Mouse (Mus musculus) lung, embryonic 15.5 days (tissue): Measurements from ENCODE around the gene Hpn. TPM values are rescaled to one million over a fixed set of nuclear protein-coding genes. Genes with fewer than 3 reads are reported as not detected.

Experiments used
- ATAC-seq: fragments of 200-750 bp; cut with Nextera tagmentation; 2 replicates; pipeline ENCODE4 v1.8.0; 2017; ENCODE audit warnings: moderate number of reproducible peaks, borderline replicate concordance; ENCODE audit not compliant: low FRiP score, low TSS enrichment; ENCODE audit errors: extremely low read depth
- H3K27ac ChIP-seq: fragments of 300-500 bp; sonication (generic); 2 replicates; pipeline ENCODE4 v1.5.1; 2015; ENCODE audit warnings: moderate library complexity, mild to moderate bottlenecking, inconsistent platforms
- H3K27me3 ChIP-seq: fragments of 300-500 bp; sonication (generic); 2 replicates; pipeline ENCODE4 v1.6.1; 2015; ENCODE audit warnings: inconsistent platforms
- H3K36me3 ChIP-seq: fragments of 300-500 bp; sonication (generic); 2 replicates; pipeline ENCODE4 v1.6.1; 2015; ENCODE audit warnings: inconsistent platforms
- H3K4me1 ChIP-seq: fragments of 300-500 bp; sonication (generic); 2 replicates; pipeline ENCODE4 v1.6.1; 2015; ENCODE audit warnings: inconsistent platforms
- H3K4me2 ChIP-seq: fragments of 300-500 bp; sonication (generic); 2 replicates; pipeline ENCODE4 v1.6.1; 2015; ENCODE audit warnings: inconsistent platforms, mild to moderate bottlenecking, moderate library complexity
- H3K4me3 ChIP-seq: fragments of 300-500 bp; sonication (generic); 2 replicates; pipeline ENCODE4 v1.5.1; 2015; ENCODE audit warnings: mild to moderate bottlenecking, inconsistent platforms
- H3K9ac ChIP-seq: fragments of 300-500 bp; sonication (generic); 2 replicates; pipeline ENCODE4 v1.6.1; 2015; ENCODE audit warnings: inconsistent platforms
- H3K9me3 ChIP-seq: fragments of 300-500 bp; sonication (generic); 2 replicates; pipeline ENCODE4 v1.6.1; 2016; ENCODE audit warnings: inconsistent platforms
- WGBS: fragments of 180-500 bp; shearing (Covaris S2); methylation state at CpG from one replicate; pipeline ENCODE4 v1.1.7; 2015; 5-methylcytosine and 5-hydroxymethylcytosine counted together
- polyA plus RNA-seq: library from polyadenylated mRNA; unstranded; fragments of >200 nt; fragmentation: Nextera tagmentation; extraction: Ambion mirVana; gene quantifications from 2 replicates; pipeline ENCODE4 v1.2.1, GENCODE M21; 2015

The Hpn gene
- polyA plus RNA-seq, 1 experiment from 2014 or later, result 16.7 TPM

- 97% methylated on average over 10 of the region's 10 CpGs for WGBS
- Histone ChIP-seq H3K27ac (no peak overlapping the region), H3K4me2 (no peak overlapping the region), H3K36me3 (peaks cover 100% of the 10 kb centered on the region), H3K4me3 (no peak overlapping the region), H3K27me3 (no peaks in the 10 kb centered on the region), H3K9ac (no peak overlapping the region), H3K9me3 (no peaks in the 10 kb centered on the region), H3K4me1 (no peaks in the 10 kb centered on the region)
- ATAC-seq, result no peak
Observed at GRCm38 (mm10) chr7:31135717-31136116, 20.6 kb upstream of the Hpn start.

GRCm38 (mm10) chr7:31131866-31132265 is 16.8 kb upstream of the Hpn start:
- H3K27me3 ChIP-seq, result peaks cover 16% of the 10 kb centered on the region
- H3K4me1 ChIP-seq, result peaks cover 7% of the 10 kb centered on the region
- no peaks in the 10 kb centered on the region for H3K9me3 ChIP-seq
- H3K27ac ChIP-seq, result no peak overlapping the region
- no peak overlapping the region for H3K9ac ChIP-seq
- no peak for ATAC-seq
- WGBS, result 77% methylated on average over 4 of the region's 4 CpGs
- no peak overlapping the region for H3K4me2 ChIP-seq
- no peak overlapping the region for H3K4me3 ChIP-seq
- H3K36me3 ChIP-seq, result peaks cover 87% of the 10 kb centered on the region

GRCm38 (mm10) chr7:31130841-31131240 is 15.8 kb upstream of the Hpn start:
- Histone ChIP-seq H3K4me3 (no peak overlapping the region), H3K9ac (no peak overlapping the region), H3K4me2 (no peak overlapping the region), H3K4me1 (peaks cover 17% of the 10 kb centered on the region), H3K27me3 (peaks cover 26% of the 10 kb centered on the region), H3K9me3 (no peaks in the 10 kb centered on the region), H3K36me3 (peaks cover 77% of the 10 kb centered on the region), H3K27ac (no peak overlapping the region)
- 23% methylated on average over 4 of the region's 4 CpGs for WGBS
- no peak for ATAC-seq

- Histone ChIP-seq H3K27me3 (peaks cover 33% of the 10 kb centered on the region), H3K4me2 (no peak overlapping the region), H3K9me3 (no peaks in the 10 kb centered on the region), H3K4me3 (no peak overlapping the region), H3K4me1 (peaks cover 17% of the 10 kb centered on the region), H3K27ac (no peak overlapping the region), H3K36me3 (peaks cover 71% of the 10 kb centered on the region), H3K9ac (no peak overlapping the region)
- WGBS, result 90% methylated on average over 7 of the region's 7 CpGs
- ATAC-seq, result no peak
Observed at GRCm38 (mm10) chr7:31130197-31130596, 15.1 kb upstream of the Hpn start.

- no peak overlapping the region for H3K9ac ChIP-seq
- H3K27ac ChIP-seq, result no peak overlapping the region
- H3K4me3 ChIP-seq, result no peak overlapping the region
- ATAC-seq, result no peak
- WGBS, result 69% methylated on average over 9 of the region's 9 CpGs
- peaks cover 17% of the 10 kb centered on the region for H3K4me1 ChIP-seq
- H3K9me3 ChIP-seq, result no peaks in the 10 kb centered on the region
- H3K36me3 ChIP-seq, result peaks cover 51% of the 10 kb centered on the region
- H3K27me3 ChIP-seq, result peaks cover 47% of the 10 kb centered on the region
- H3K4me2 ChIP-seq, result no peak overlapping the region
Observed at GRCm38 (mm10) chr7:31128157-31128705, 13.1 kb upstream of the Hpn start.

GRCm38 (mm10) chr7:31126851-31127724 is 12.0 kb upstream of the Hpn start, which contains the start of gene Scn1b:
Gene Scn1b, minus strand, starts transcription at chr7:31127003.
- Histone ChIP-seq H3K36me3 (peaks cover 40% of the 10 kb centered on the region), H3K27ac (no peak within 1 kb of the TSS), H3K4me3 (peak within 1 kb of the TSS; percentile 56), H3K9me3 (no peaks in the 10 kb centered on the region), H3K4me1 (peaks cover 17% of the 10 kb centered on the region), H3K27me3 (peaks cover 47% of the 10 kb centered on the region), H3K9ac (peak within 1 kb of the TSS; percentile 32), H3K4me2 (peak within 1 kb of the TSS; percentile 99)
- peak; percentile 57; the same call in 1 of the 2 replicates for ATAC-seq
- WGBS, result 1% methylated on average over 30 of the region's 60 CpGs

GRCm38 (mm10) chr7:31126211-31126751 is 11.2 kb upstream of the Hpn start:
- Histone ChIP-seq H3K36me3 (peaks cover 32% of the 10 kb centered on the region), H3K4me3 (peak overlapping the region; percentile 56), H3K4me1 (peaks cover 17% of the 10 kb centered on the region), H3K27me3 (peaks cover 47% of the 10 kb centered on the region), H3K9ac (peak overlapping the region; percentile 32; the same call in 1 of the 2 replicates), H3K27ac (no peak overlapping the region), H3K9me3 (no peaks in the 10 kb centered on the region), H3K4me2 (peak overlapping the region; percentile 99)
- under 1% methylated on average over 47 of the region's 53 CpGs for WGBS
- ATAC-seq, result no peak

GRCm38 (mm10) chr7:31125116-31125515 is 10.0 kb upstream of the Hpn start:
- Histone ChIP-seq H3K27ac (no peak overlapping the region), H3K9ac (no peak overlapping the region), H3K4me3 (no peak overlapping the region), H3K36me3 (peaks cover 20% of the 10 kb centered on the region), H3K4me2 (no peak overlapping the region), H3K4me1 (peaks cover 17% of the 10 kb centered on the region), H3K27me3 (peaks cover 47% of the 10 kb centered on the region), H3K9me3 (no peaks in the 10 kb centered on the region)
- ATAC-seq, result no peak
- 71% methylated on average over 13 of the region's 13 CpGs for WGBS

GRCm38 (mm10) chr7:31124381-31124780 is 9.3 kb upstream of the Hpn start:
- Histone ChIP-seq H3K4me2 (no peak overlapping the region), H3K9me3 (no peaks in the 10 kb centered on the region), H3K4me1 (peaks cover 17% of the 10 kb centered on the region), H3K36me3 (peaks cover 13% of the 10 kb centered on the region), H3K9ac (no peak overlapping the region), H3K4me3 (no peak overlapping the region), H3K27ac (no peak overlapping the region), H3K27me3 (peaks cover 47% of the 10 kb centered on the region)
- WGBS, result 76% methylated on average over 5 of the region's 5 CpGs
- no peak for ATAC-seq

GRCm38 (mm10) chr7:31123697-31124096 is 8.6 kb upstream of the Hpn start:
- Histone ChIP-seq H3K4me2 (no peak overlapping the region), H3K9me3 (no peaks in the 10 kb centered on the region), H3K4me3 (no peak overlapping the region), H3K27ac (no peak overlapping the region), H3K9ac (no peak overlapping the region), H3K27me3 (peaks cover 47% of the 10 kb centered on the region), H3K4me1 (peaks cover 17% of the 10 kb centered on the region), H3K36me3 (peaks cover 6% of the 10 kb centered on the region; the same call in 1 of the 2 replicates)
- no peak for ATAC-seq
- 64% methylated on average over 3 of the region's 3 CpGs for WGBS

GRCm38 (mm10) chr7:31122641-31123631 is 7.8 kb upstream of the Hpn start:
- ATAC-seq, result no peak
- Histone ChIP-seq H3K4me1 (peaks cover 17% of the 10 kb centered on the region), H3K27ac (no peak overlapping the region), H3K4me2 (no peak overlapping the region), H3K4me3 (no peak overlapping the region), H3K36me3 (no peaks in the 10 kb centered on the region), H3K27me3 (peaks cover 42% of the 10 kb centered on the region), H3K9me3 (no peaks in the 10 kb centered on the region), H3K9ac (no peak overlapping the region)
- 81% methylated on average over 16 of the region's 16 CpGs for WGBS
